Mouse (Mus musculus) spleen, postnatal 36 days (tissue): ENCODE measurements around the gene Xrcc3.

Experiments used
- DNase-seq, 2 experiments: peaks; one replicate each; pipeline ENCODE4 v3.0.0; 2022; ENCODE audit warnings: low spot score in 2 of 2, mixed read lengths in 1 of 2

Xrcc3 gene

GRCm38 (mm10) chr12:111813766-111814617 is at the start of gene Xrcc3, which contains the start of gene Zfyve21:
Xrcc3 (minus strand) TSS chr12:111813873.
Zfyve21 (plus strand) TSS chr12:111814170.
- peak; percentile 99 for DNase-seq

GRCm38 (mm10) chr12:111855448-111855847 is 41.8 kb upstream of the Xrcc3 start:
- DNase-seq, result no peak

GRCm38 (mm10) chr12:111853546-111853945 is 39.9 kb upstream of the Xrcc3 start:
- no peak for DNase-seq

GRCm38 (mm10) chr12:111853011-111853436 is 39.4 kb upstream of the Xrcc3 start:
- no peak for DNase-seq

GRCm38 (mm10) chr12:111851745-111852144 is 38.1 kb upstream of the Xrcc3 start:
- no peak for DNase-seq

- no peak for DNase-seq
These were observed 37.6 kb upstream of the Xrcc3 start for GRCm38 (mm10) chr12:111851235-111851634.

- DNase-seq, result no peak
These were observed 34.7 kb upstream of the Xrcc3 start for GRCm38 (mm10) chr12:111848300-111848798.

- no peak for DNase-seq
These were observed 33.1 kb upstream of the Xrcc3 start for GRCm38 (mm10) chr12:111846815-111847214.

GRCm38 (mm10) chr12:111845953-111846352 is 32.3 kb upstream of the Xrcc3 start:
- DNase-seq, result no peak

- no peak for DNase-seq
These were observed 29.8 kb upstream of the Xrcc3 start for GRCm38 (mm10) chr12:111843470-111843869.

- no peak for DNase-seq
These were observed 29.1 kb upstream of the Xrcc3 start for GRCm38 (mm10) chr12:111842565-111843433.

- DNase-seq, result peak in 1 of 2 experiments; percentile 25
These were observed 19.8 kb upstream of the Xrcc3 start for GRCm38 (mm10) chr12:111833457-111833856.

GRCm38 (mm10) chr12:111832643-111833042 is 19.0 kb upstream of the Xrcc3 start:
- no peak for DNase-seq

GRCm38 (mm10) chr12:111830375-111830774 is 16.7 kb upstream of the Xrcc3 start:
- DNase-seq, result no peak

- DNase-seq, result no peak
These were observed 16.3 kb upstream of the Xrcc3 start for GRCm38 (mm10) chr12:111829954-111830353.

GRCm38 (mm10) chr12:111829447-111829846 is 15.8 kb upstream of the Xrcc3 start:
- no peak for DNase-seq

GRCm38 (mm10) chr12:111827556-111827955 is 13.9 kb upstream of the Xrcc3 start:
- DNase-seq, result no peak

GRCm38 (mm10) chr12:111821931-111822330 is 8.3 kb upstream of the Xrcc3 start:
- DNase-seq, result no peak

- no peak for DNase-seq
These were observed 7.0 kb upstream of the Xrcc3 start for GRCm38 (mm10) chr12:111820708-111821107.

GRCm38 (mm10) chr12:111819936-111820335 is 6.3 kb upstream of the Xrcc3 start:
- DNase-seq, result no peak

- no peak for DNase-seq
These were observed 4.3 kb upstream of the Xrcc3 start for GRCm38 (mm10) chr12:111817991-111818390.

- DNase-seq, result no peak
These were observed 3.3 kb upstream of the Xrcc3 start for GRCm38 (mm10) chr12:111816967-111817366.
